Mouse (Mus musculus) ovary, postnatal 36 days (tissue): Measurements from ENCODE around the gene Fgd3.

Experiments
- DNase-seq: peaks from one replicate; pipeline ENCODE4 v3.0.0; 2022; ENCODE audit warnings: low spot score, mixed read lengths

The Fgd3 gene

GRCm38 (mm10) chr13:49320040-49320439, at the start of gene Fgd3:
Fgd3 (minus strand) TSS chr13:49320311.
- peak; percentile 63 for DNase-seq

DNA sequence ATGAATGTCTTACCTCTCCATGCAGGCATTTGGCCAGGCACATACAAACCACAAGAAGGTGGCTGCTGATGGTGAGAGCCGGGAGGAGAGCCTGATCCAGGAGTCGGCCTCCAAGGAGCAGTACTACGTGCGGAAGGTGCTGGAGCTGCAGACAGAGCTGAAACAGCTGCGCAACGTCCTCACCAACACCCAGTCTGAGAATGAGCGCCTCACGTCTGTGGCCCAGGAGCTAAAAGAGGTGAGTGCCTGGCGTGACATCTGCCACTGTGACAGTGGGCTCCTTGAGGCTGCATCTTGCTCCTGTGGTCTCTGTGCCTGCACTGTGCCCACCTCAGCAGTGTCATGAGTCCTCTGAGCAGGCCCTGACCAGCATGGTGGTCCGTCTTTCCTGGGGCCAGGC, 49.3 kb upstream of the Fgd3 start:
- DNase-seq: no peak

DNA sequence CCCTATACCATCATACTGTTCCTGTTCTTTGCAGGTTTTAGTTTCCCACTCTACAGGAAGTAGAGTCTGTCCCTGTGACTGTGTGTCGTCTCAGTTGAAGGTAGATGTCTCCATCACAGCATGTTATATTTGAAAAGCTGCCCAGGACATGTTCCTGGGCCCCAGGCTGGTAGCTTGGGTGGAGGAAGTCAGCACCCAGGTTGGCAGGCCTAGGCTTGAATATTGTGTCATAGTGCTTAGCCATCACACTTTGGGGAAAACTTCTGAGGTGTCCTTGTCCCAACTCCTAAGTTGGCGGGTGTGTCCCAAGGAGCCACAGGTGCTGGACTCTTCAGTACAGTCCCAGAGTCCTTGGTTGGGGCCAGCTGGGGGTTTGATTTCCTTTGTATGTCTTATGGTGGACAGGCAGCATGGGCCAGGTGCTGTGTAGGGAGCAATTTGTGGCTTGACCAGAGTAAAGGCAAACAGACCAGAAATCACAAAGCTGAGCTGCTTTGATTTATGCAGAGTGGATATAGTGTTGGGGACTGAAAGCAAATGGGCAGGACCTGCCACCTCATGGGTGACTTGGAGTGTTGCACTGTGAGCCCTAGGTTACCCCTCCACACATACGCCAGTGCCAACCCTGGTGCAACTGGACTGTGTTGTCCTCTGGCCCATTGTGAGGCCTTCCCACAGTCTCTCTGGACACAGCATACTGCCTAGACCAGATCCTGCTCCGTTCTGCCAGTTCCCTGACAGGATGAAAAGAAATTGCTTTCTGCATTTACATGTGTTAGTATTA, 47.7 kb upstream of the Fgd3 start:
- no peak for DNase-seq

DNA sequence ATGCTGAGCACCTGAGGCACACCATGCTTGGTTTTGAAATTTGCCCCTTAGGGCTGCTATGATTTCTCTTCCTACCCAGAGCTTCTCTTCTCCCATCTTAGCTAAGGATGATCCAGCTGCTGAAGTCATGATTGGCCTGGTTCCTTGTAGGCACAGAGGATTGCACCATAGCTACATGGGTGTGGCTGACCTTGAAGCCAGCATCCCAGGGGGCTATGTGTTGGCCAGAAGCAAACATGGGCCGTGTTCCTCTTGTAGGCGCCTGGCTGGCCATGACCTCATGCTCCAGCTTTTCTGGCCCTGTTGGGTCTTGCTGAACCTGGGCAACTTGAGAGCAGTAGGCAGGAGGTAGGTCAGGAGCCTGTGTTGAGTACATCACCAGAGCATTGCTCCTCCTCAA, 44.6 kb upstream of the Fgd3 start:
- DNase-seq: peak; percentile 44

GRCm38 (mm10) chr13:49362804-49363203, 42.7 kb upstream of the Fgd3 start:
- no peak for DNase-seq

DNA sequence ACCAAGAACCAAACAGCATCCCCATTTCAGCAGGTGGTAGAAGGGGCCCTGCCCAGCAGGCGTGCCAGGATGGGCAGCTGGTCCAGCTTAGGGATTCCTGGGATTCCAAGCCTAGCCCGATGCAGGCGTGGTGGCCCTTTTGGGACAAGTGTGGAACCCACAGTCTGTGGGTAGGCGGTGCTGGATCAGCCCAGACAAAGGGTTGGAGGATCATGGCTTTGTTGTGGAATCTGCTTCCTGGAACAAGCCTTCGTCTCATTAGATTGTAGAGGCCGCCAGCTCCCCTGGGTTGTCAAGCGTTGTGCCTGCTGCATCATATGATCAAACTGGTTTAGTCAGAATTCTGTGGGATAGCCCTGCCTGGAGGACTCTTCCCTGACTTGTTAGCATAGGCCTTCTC, 42.3 kb upstream of the Fgd3 start:
- DNase-seq: no peak

DNA sequence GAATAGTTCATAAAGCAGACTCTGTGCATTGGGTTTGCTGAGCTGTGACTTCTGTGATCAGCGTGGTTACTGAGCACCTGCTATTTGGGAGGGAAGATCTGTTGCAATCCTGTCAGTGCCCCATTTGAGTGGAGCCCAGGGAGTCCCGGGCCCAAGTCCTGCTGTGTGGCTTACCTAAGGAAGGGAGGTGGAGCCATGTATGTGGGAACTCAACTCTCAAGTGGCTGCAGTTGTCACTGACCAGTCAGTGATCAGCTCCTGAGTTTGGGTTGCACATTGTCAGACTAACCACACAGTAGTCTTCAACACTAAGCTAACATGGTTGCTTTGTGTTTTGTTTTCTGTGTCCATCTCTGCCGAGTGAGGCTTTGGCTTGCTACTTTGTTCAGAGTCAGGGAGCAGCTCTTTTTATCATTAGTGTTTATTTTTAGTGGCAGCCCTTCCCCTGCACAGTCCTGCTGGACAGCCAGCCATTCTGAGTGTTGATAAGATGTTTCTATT, 40.8 kb upstream of the Fgd3 start:
- no peak for DNase-seq

DNA sequence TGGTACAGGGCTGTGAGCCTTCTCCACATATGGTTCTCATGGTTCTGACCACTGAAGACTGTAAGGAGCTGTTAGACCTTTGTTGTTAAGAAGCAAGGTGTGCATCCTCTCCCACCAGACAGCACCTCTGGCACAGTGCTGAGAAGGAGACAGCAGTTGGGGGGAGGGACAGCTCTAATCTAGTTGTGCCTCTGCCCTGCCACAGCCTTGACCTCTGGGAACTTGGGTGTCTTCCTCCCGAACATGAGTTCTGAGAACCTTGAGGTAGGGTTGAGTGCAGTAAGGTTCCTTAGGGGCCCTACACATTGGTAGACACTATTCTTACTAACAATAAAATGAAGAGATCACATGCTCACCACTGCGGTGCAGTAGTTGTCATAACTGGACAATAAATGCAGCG, 38.1 kb upstream of the Fgd3 start:
- no peak for DNase-seq

DNA sequence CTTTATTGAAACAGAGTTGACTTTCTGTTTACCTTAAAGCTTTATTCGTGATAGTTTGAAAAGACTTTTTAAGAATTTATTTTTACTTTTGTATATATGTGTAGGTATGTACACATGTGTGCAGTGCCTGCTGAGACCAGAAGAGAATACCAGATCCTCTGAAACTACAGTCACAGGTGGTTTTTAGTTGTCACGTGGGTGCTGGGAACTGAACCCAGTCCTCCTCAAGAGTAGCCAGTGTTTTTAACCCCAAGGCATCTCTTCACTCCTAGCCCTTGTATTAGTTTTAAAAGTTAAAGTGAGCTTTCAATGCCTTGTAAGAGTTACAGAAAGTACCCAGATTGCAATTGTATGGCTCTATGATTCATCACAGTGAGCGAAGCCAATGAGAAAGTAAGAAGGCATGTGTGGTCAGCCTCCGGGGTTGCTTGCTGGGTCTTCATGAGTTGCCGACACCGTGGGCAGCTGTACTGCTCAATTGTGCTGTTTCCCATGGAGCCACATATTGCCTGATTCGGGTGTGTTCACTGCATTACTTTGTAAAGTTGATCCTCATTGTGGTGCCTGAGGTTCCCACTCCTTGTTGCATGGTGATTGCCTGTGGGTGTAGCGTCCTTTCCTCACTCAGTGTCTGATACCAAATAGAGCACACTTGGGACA, 37.4 kb upstream of the Fgd3 start:
- no peak for DNase-seq

GRCm38 (mm10) chr13:49356090-49356489, 36.0 kb upstream of the Fgd3 start:
- no peak for DNase-seq

GRCm38 (mm10) chr13:49355461-49356061, 35.5 kb upstream of the Fgd3 start:
- no peak for DNase-seq

GRCm38 (mm10) chr13:49353991-49354507, 33.9 kb upstream of the Fgd3 start:
- no peak for DNase-seq

- DNase-seq: no peak
These were observed 33.3 kb upstream of the Fgd3 start for GRCm38 (mm10) chr13:49353422-49353821.

- no peak for DNase-seq
These were observed 32.6 kb upstream of the Fgd3 start for GRCm38 (mm10) chr13:49352581-49353159.

- DNase-seq: no peak
These were observed 29.9 kb upstream of the Fgd3 start for GRCm38 (mm10) chr13:49349836-49350505.

GRCm38 (mm10) chr13:49349335-49349734, 29.2 kb upstream of the Fgd3 start:
- DNase-seq: no peak

- no peak for DNase-seq
These were observed 28.4 kb upstream of the Fgd3 start for GRCm38 (mm10) chr13:49348522-49348921.

DNA sequence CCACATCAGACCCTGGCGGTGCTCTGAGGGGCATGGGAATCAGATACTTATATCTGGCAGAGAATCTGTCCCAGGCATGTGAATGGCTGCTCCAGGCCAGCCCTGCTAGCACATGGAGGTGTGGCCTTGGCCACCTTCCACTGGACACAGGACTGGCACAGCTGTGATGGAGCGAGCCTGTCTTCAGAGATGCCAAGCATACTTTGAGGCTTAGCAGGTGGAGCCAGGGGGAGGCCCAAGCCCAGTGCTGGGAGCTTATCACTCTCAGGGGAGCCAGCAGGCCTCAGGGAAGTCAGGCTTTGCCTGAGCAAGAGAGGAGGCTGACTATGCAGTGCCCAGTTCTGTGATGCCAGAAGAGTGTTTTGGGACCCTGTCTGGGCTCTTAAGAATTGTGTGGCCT, 25.4 kb upstream of the Fgd3 start:
- peak; percentile 34 for DNase-seq

DNA sequence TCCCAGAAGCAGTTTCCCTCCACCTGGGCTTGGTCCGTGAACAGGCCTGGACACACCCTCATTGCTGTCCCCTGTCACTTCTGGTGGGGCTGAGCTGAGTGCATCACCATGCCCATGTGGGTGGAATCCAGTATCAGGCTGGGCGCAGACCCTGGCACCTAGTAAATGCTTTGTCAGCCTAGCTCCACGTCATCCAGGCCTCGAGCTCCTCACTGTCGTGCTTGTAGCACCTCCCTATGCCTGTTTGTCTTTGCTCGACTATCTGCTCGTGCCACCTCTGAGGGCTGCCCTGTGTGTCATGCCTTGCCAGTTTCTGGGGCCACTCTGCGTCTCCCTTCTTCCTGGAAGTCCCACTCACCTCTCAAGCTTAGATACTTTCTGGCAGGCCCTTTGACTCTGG, 24.5 kb upstream of the Fgd3 start:
- no peak for DNase-seq

DNA sequence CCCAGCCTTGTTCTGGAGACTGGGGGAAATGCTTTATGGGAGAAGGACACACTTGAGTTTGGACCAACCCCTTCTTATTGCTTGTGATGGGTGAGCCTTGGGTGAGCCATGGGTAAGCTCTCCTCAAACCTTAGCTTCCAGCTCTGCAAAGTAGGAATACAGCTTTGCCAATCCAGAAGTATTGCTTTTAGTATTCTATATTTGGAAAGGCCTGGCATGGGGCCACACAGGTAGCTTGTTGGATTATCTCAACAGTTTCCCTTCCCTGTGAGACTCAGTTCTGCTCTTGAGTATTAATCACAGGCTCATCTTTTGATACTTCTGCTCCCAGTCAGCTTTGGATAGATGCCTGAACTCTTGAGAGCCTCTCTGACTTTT, 22.6 kb upstream of the Fgd3 start:
- DNase-seq: no peak

- no peak for DNase-seq
These were observed 22.0 kb upstream of the Fgd3 start for GRCm38 (mm10) chr13:49341831-49342722.
